Mouse (Mus musculus) liver, embryonic 15.5 days (tissue): ENCODE data around the gene Amhr2. TPM values are rescaled to one million over a fixed set of nuclear protein-coding genes. Genes with fewer than 3 reads are reported as not detected.

ENCODE experiments used
- ATAC-seq: fragments of 200-750 bp; cut with Nextera tagmentation; 2 replicates; pipeline ENCODE4 v1.8.0; 2017; ENCODE audit warnings: moderate number of reproducible peaks, mild to moderate bottlenecking, moderate library complexity; ENCODE audit not compliant: insufficient read depth
- H3K27ac ChIP-seq: fragments of 300-500 bp; sonication (generic); replicated peaks from 2 replicates; pipeline ENCODE4 v1.5.1; 2015; ENCODE audit warnings: mild to moderate bottlenecking, inconsistent platforms
- H3K27me3 ChIP-seq: fragments of 300-500 bp; sonication (generic); 2 replicates; pipeline ENCODE4 v1.6.1; 2015; ENCODE audit warnings: mild to moderate bottlenecking, inconsistent platforms
- H3K36me3 ChIP-seq: fragments of 300-500 bp; sonication (generic); replicated peaks from 2 replicates; pipeline ENCODE4 v1.6.1; 2015; ENCODE audit warnings: moderate library complexity, mild to moderate bottlenecking, inconsistent platforms
- H3K4me1 ChIP-seq: fragments of 300-500 bp; sonication (generic); replicated peaks from 2 replicates; pipeline ENCODE4 v1.6.1; 2015; ENCODE audit warnings: inconsistent platforms
- H3K4me2 ChIP-seq: fragments of 300-500 bp; sonication (generic); 2 replicates; pipeline ENCODE4 v1.6.1; 2015; ENCODE audit warnings: moderate library complexity, mild to moderate bottlenecking, inconsistent platforms
- H3K4me3 ChIP-seq: fragments of 300-500 bp; sonication (generic); replicated peaks from 2 replicates; pipeline ENCODE4 v1.5.1; 2015; ENCODE audit warnings: mild to moderate bottlenecking, inconsistent platforms
- H3K9ac ChIP-seq: fragments of 300-500 bp; sonication (generic); 2 replicates; pipeline ENCODE4 v1.6.1; 2015; ENCODE audit warnings: moderate library complexity, mild to moderate bottlenecking, inconsistent platforms
- H3K9me3 ChIP-seq: fragments of 300-500 bp; sonication (generic); replicated peaks from 2 replicates; pipeline ENCODE4 v1.6.1; 2016; ENCODE audit warnings: inconsistent platforms
- WGBS: fragments of 180-500 bp; shearing (Covaris S2); methylation state at CpG from one replicate; pipeline ENCODE4 v1.1.7; 2015; ENCODE audit warnings: mixed read lengths; ENCODE audit not compliant: insufficient replicate concordance; 5-methylcytosine and 5-hydroxymethylcytosine counted together
- polyA plus RNA-seq: library from polyadenylated mRNA; unstranded; fragments of >200 nt; fragmentation: Nextera tagmentation; extraction: Ambion mirVana; gene quantifications from 2 replicates; pipeline ENCODE4 v1.2.1, GENCODE M21; 2015

Gene Amhr2
- polyA plus RNA-seq, 1 experiment from 2014 or later, result 0.10 TPM

GRCm38 (mm10) chr15:102471727-102472126 is 26.6 kb downstream of the Amhr2 start:
- H3K4me3 ChIP-seq, result peak overlapping the region; percentile 97
- no peaks in the 10 kb centered on the region for H3K27me3 ChIP-seq
- no peaks in the 10 kb centered on the region for H3K9me3 ChIP-seq
- peak overlapping the region; percentile 72 for H3K4me2 ChIP-seq
- peaks cover 56% of the 10 kb centered on the region for H3K36me3 ChIP-seq
- peak overlapping the region; percentile 96 for H3K9ac ChIP-seq
- H3K27ac ChIP-seq, result no peak overlapping the region; the same call in 1 of the 2 replicates
- peaks cover 18% of the 10 kb centered on the region for H3K4me1 ChIP-seq
- ATAC-seq, result no peak

GRCm38 (mm10) chr15:102473246-102473645 is 28.1 kb downstream of the Amhr2 start:
- no peak overlapping the region for H3K27ac ChIP-seq
- ATAC-seq, result no peak
- WGBS, result 66% methylated on average over 2 of the region's 2 CpGs
- peaks cover 18% of the 10 kb centered on the region for H3K4me1 ChIP-seq
- H3K36me3 ChIP-seq, result peaks cover 61% of the 10 kb centered on the region
- no peak overlapping the region for H3K4me2 ChIP-seq
- H3K4me3 ChIP-seq, result no peak overlapping the region
- H3K27me3 ChIP-seq, result no peaks in the 10 kb centered on the region
- no peaks in the 10 kb centered on the region for H3K9me3 ChIP-seq
- no peak overlapping the region for H3K9ac ChIP-seq

GRCm38 (mm10) chr15:102474520-102474919 is 29.4 kb downstream of the Amhr2 start:
- Histone ChIP-seq H3K9me3 (no peaks in the 10 kb centered on the region), H3K4me3 (no peak overlapping the region), H3K36me3 (peaks cover 63% of the 10 kb centered on the region), H3K9ac (no peak overlapping the region), H3K4me2 (no peak overlapping the region), H3K27me3 (no peaks in the 10 kb centered on the region), H3K27ac (no peak overlapping the region), H3K4me1 (peaks cover 18% of the 10 kb centered on the region)
- ATAC-seq, result no peak
- 86% methylated on average over 2 of the region's 2 CpGs for whole genome bisulfite sequencing

- Histone ChIP-seq H3K4me1 (no peaks in the 10 kb centered on the region), H3K27ac (no peak overlapping the region), H3K36me3 (peaks cover 91% of the 10 kb centered on the region), H3K27me3 (no peaks in the 10 kb centered on the region), H3K4me2 (no peak overlapping the region), H3K9ac (no peak overlapping the region), H3K9me3 (no peaks in the 10 kb centered on the region), H3K4me3 (no peak overlapping the region)
- ATAC-seq, result no peak
- WGBS, result 92% methylated on average over 3 of the region's 3 CpGs
These were observed 38.0 kb downstream of the Amhr2 start for GRCm38 (mm10) chr15:102483136-102483535.

GRCm38 (mm10) chr15:102485853-102486252 is 40.7 kb downstream of the Amhr2 start:
- WGBS, result 89% methylated on average over 12 of the region's 12 CpGs
- H3K9me3 ChIP-seq, result no peaks in the 10 kb centered on the region
- H3K9ac ChIP-seq, result no peak overlapping the region
- H3K36me3 ChIP-seq, result peaks cover 92% of the 10 kb centered on the region
- ATAC-seq, result no peak
- H3K4me2 ChIP-seq, result no peak overlapping the region
- H3K27me3 ChIP-seq, result no peaks in the 10 kb centered on the region
- H3K4me3 ChIP-seq, result no peak overlapping the region
- no peak overlapping the region for H3K27ac ChIP-seq
- H3K4me1 ChIP-seq, result no peaks in the 10 kb centered on the region

GRCm38 (mm10) chr15:102487664-102488063 is 42.5 kb downstream of the Amhr2 start:
- no peak overlapping the region for H3K27ac ChIP-seq
- H3K27me3 ChIP-seq, result no peaks in the 10 kb centered on the region
- ATAC-seq, result no peak
- no peak overlapping the region for H3K4me2 ChIP-seq
- no peaks in the 10 kb centered on the region for H3K9me3 ChIP-seq
- H3K9ac ChIP-seq, result no peak overlapping the region
- peaks cover 88% of the 10 kb centered on the region for H3K36me3 ChIP-seq
- no peak overlapping the region for H3K4me3 ChIP-seq
- WGBS, result 59% methylated on average over 1 of the region's 1 CpGs
- H3K4me1 ChIP-seq, result no peaks in the 10 kb centered on the region

- Histone ChIP-seq H3K9me3 (no peaks in the 10 kb centered on the region), H3K27me3 (no peaks in the 10 kb centered on the region), H3K27ac (no peak overlapping the region), H3K9ac (no peak overlapping the region), H3K4me3 (no peak overlapping the region), H3K4me1 (peaks cover 16% of the 10 kb centered on the region; the same call in 1 of the 2 replicates), H3K36me3 (peaks cover 98% of the 10 kb centered on the region), H3K4me2 (no peak overlapping the region)
- WGBS, result 86% methylated on average over 3 of the region's 3 CpGs
- no peak for ATAC-seq
These were observed 53.2 kb downstream of the Amhr2 start for GRCm38 (mm10) chr15:102498322-102498721.

- no peaks in the 10 kb centered on the region for H3K9me3 ChIP-seq
- ATAC-seq, result no peak
- H3K9ac ChIP-seq, result no peak overlapping the region
- no peak overlapping the region for H3K27ac ChIP-seq
- H3K27me3 ChIP-seq, result no peaks in the 10 kb centered on the region
- H3K4me1 ChIP-seq, result peaks cover 16% of the 10 kb centered on the region; the same call in 1 of the 2 replicates
- WGBS, result 68% methylated on average over 3 of the region's 3 CpGs
- H3K36me3 ChIP-seq, result peaks cover 98% of the 10 kb centered on the region
- no peak overlapping the region for H3K4me3 ChIP-seq
- no peak overlapping the region for H3K4me2 ChIP-seq
These were observed 54.2 kb downstream of the Amhr2 start for GRCm38 (mm10) chr15:102499370-102499769.

- no peak for ATAC-seq
- 87% methylated on average over 6 of the region's 6 CpGs for WGBS
These were observed 54.7 kb downstream of the Amhr2 start for GRCm38 (mm10) chr15:102499851-102500250.

GRCm38 (mm10) chr15:102500479-102500878 is 55.3 kb downstream of the Amhr2 start:
- Histone ChIP-seq H3K4me3 (no peak overlapping the region), H3K9me3 (no peaks in the 10 kb centered on the region), H3K27me3 (no peaks in the 10 kb centered on the region), H3K27ac (no peak overlapping the region), H3K4me1 (peaks cover 20% of the 10 kb centered on the region), H3K4me2 (no peak overlapping the region), H3K36me3 (peaks cover 96% of the 10 kb centered on the region), H3K9ac (no peak overlapping the region)
- WGBS, result 80% methylated on average over 5 of the region's 5 CpGs
- no peak for ATAC-seq

More at GRCm38 (mm10) chr15:102499851-102500250, 54.7 kb downstream of the Amhr2 start:
- Histone ChIP-seq H3K4me3 (no peak overlapping the region), H3K4me1 (peaks cover 16% of the 10 kb centered on the region; the same call in 1 of the 2 replicates), H3K4me2 (no peak overlapping the region), H3K36me3 (peaks cover 98% of the 10 kb centered on the region), H3K27ac (no peak overlapping the region), H3K27me3 (no peaks in the 10 kb centered on the region), H3K9ac (no peak overlapping the region), H3K9me3 (no peaks in the 10 kb centered on the region)

GRCm38 (mm10) chr15:102501084-102501814 is 56.1 kb downstream of the Amhr2 start:
- Histone ChIP-seq H3K27ac (no peak overlapping the region), H3K4me1 (peaks cover 26% of the 10 kb centered on the region), H3K27me3 (no peaks in the 10 kb centered on the region), H3K4me2 (no peak overlapping the region), H3K9me3 (no peaks in the 10 kb centered on the region), H3K36me3 (peaks cover 88% of the 10 kb centered on the region), H3K9ac (no peak overlapping the region), H3K4me3 (no peak overlapping the region)
- WGBS, result 82% methylated on average over 19 of the region's 19 CpGs
- ATAC-seq, result no peak
